Mouse (Mus musculus): ENCODE measurements around the gene Gm49384. TPM values are rescaled to one million over a fixed set of nuclear protein-coding genes. Genes with fewer than 3 reads are reported as not detected.

Gm49384 gene
- polyA plus RNA-seq, 1 experiment from 2014 or later, result 15.3 TPM

GRCm38 (mm10) chr12:69192637-69193036, 11.4 kb downstream of the Gm49384 start:
- no peak for ATAC-seq (ENCODE audit: low read depth)
- Histone ChIP-seq H3K9me3 (replicated peaks; ENCODE audit: control insufficient read depth, low read length) (no peaks in the 10 kb centered on the region), H3K4me1 (ENCODE audit: control insufficient read depth, low read depth, low read length) (peaks cover 7% of the 10 kb centered on the region), H3K4me2 (ENCODE audit: low read depth, low read length) (no peak overlapping the region), H3K27ac (ENCODE audit: low read length) (no peak overlapping the region), H3K36me3 (ENCODE audit: control insufficient read depth, insufficient read depth) (peaks cover 20% of the 10 kb centered on the region), H3K9ac (ENCODE audit: low read depth, low read length) (no peak overlapping the region), H3K4me3 (ENCODE audit: low read depth, low read length) (no peak overlapping the region), H3K27me3 (ENCODE audit: control insufficient read depth, insufficient read depth, low read depth, low read length) (no peaks in the 10 kb centered on the region)
- WGBS (ENCODE audit: insufficient replicate concordance), result 73% methylated on average over 2 of the region's 2 CpGs

GRCm38 (mm10) chr12:69191396-69191795, 12.7 kb downstream of the Gm49384 start:
- peaks cover 15% of the 10 kb centered on the region for H3K4me1 ChIP-seq (ENCODE audit: control insufficient read depth, low read depth, low read length)
- H3K27me3 ChIP-seq (ENCODE audit: control insufficient read depth, insufficient read depth, low read depth, low read length), result no peaks in the 10 kb centered on the region
- 78% methylated on average over 5 of the region's 5 CpGs for WGBS (ENCODE audit: insufficient replicate concordance)
- peaks cover 20% of the 10 kb centered on the region for H3K36me3 ChIP-seq (ENCODE audit: control insufficient read depth, insufficient read depth)
- no peak overlapping the region for H3K4me2 ChIP-seq (ENCODE audit: low read depth, low read length)
- H3K4me3 ChIP-seq (ENCODE audit: low read depth, low read length), result no peak overlapping the region
- no peaks in the 10 kb centered on the region for H3K9me3 ChIP-seq (replicated peaks; ENCODE audit: control insufficient read depth, low read length)
- H3K27ac ChIP-seq (ENCODE audit: low read length), result no peak overlapping the region
- ATAC-seq (ENCODE audit: low read depth), result no peak
- H3K9ac ChIP-seq (ENCODE audit: low read depth, low read length), result no peak overlapping the region

DNA sequence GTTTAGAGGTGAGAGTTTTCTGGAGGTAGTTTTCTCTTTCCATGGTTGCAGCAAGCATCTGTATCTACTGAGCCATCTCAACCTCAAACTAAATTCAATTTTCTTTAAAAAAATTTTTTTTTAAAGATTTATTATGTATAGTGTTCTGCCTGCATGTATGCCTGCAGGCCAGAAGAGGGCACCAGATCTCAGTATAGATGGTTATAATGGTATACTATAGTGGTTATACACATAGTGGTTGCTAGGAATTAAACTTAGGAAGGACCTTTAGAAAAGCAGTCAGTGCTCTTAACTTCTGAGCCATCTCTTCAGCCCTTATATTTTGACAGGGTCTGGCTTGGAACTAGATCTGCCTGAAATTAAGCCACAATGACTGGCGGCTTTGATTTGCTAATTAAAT, 13.5 kb downstream of the Gm49384 start:
- Histone ChIP-seq H3K36me3 (ENCODE audit: control insufficient read depth, insufficient read depth) (peaks cover 20% of the 10 kb centered on the region), H3K9ac (ENCODE audit: low read depth, low read length) (no peak overlapping the region), H3K4me2 (ENCODE audit: low read depth, low read length) (no peak overlapping the region), H3K27ac (ENCODE audit: low read length) (no peak overlapping the region), H3K9me3 (replicated peaks; ENCODE audit: control insufficient read depth, low read length) (no peaks in the 10 kb centered on the region), H3K27me3 (ENCODE audit: control insufficient read depth, insufficient read depth, low read depth, low read length) (no peaks in the 10 kb centered on the region), H3K4me1 (ENCODE audit: control insufficient read depth, low read depth, low read length) (peaks cover 17% of the 10 kb centered on the region), H3K4me3 (ENCODE audit: low read depth, low read length) (no peak overlapping the region)
- 86% methylated on average over 1 of the region's 1 CpGs for WGBS (ENCODE audit: insufficient replicate concordance)
- ATAC-seq (ENCODE audit: low read depth), result no peak

GRCm38 (mm10) chr12:69190074-69190473, 14.0 kb downstream of the Gm49384 start:
- H3K36me3 ChIP-seq (ENCODE audit: control insufficient read depth, insufficient read depth), result peaks cover 20% of the 10 kb centered on the region
- no peaks in the 10 kb centered on the region for H3K27me3 ChIP-seq (ENCODE audit: control insufficient read depth, insufficient read depth, low read depth, low read length)
- H3K4me2 ChIP-seq (ENCODE audit: low read depth, low read length), result no peak overlapping the region
- H3K4me1 ChIP-seq (ENCODE audit: control insufficient read depth, low read depth, low read length), result peaks cover 20% of the 10 kb centered on the region
- H3K4me3 ChIP-seq (ENCODE audit: low read depth, low read length), result no peak overlapping the region
- H3K27ac ChIP-seq (ENCODE audit: low read length), result no peak overlapping the region
- ATAC-seq (ENCODE audit: low read depth), result no peak
- WGBS (ENCODE audit: insufficient replicate concordance), result 81% methylated on average over 9 of the region's 9 CpGs
- no peak overlapping the region for H3K9ac ChIP-seq (ENCODE audit: low read depth, low read length)
- no peaks in the 10 kb centered on the region for H3K9me3 ChIP-seq (replicated peaks; ENCODE audit: control insufficient read depth, low read length)

GRCm38 (mm10) chr12:69186811-69187471, 17.1 kb downstream of the Gm49384 start:
- H3K9ac ChIP-seq (ENCODE audit: low read depth, low read length), result no peak overlapping the region
- H3K4me3 ChIP-seq (ENCODE audit: low read depth, low read length), result no peak overlapping the region
- peaks cover 23% of the 10 kb centered on the region for H3K4me1 ChIP-seq (ENCODE audit: control insufficient read depth, low read depth, low read length)
- no peaks in the 10 kb centered on the region for H3K27me3 ChIP-seq (ENCODE audit: control insufficient read depth, insufficient read depth, low read depth, low read length)
- H3K27ac ChIP-seq (ENCODE audit: low read length), result 0 out of 2 replicates have a peak overlapping the region, but pooled peaks have one; percentile 9
- WGBS (ENCODE audit: insufficient replicate concordance), result 54% methylated on average over 5 of the region's 5 CpGs
- H3K36me3 ChIP-seq (ENCODE audit: control insufficient read depth, insufficient read depth), result peaks cover 21% of the 10 kb centered on the region
- no peak for ATAC-seq (ENCODE audit: low read depth)
- H3K9me3 ChIP-seq (replicated peaks; ENCODE audit: control insufficient read depth, low read length), result no peaks in the 10 kb centered on the region
- H3K4me2 ChIP-seq (ENCODE audit: low read depth, low read length), result peak overlapping the region; percentile 21

GRCm38 (mm10) chr12:69185371-69185770, 18.7 kb downstream of the Gm49384 start:
- peak overlapping the region; percentile 96 for H3K4me3 ChIP-seq (ENCODE audit: low read depth, low read length)
- no peaks in the 10 kb centered on the region for H3K27me3 ChIP-seq (ENCODE audit: control insufficient read depth, insufficient read depth, low read depth, low read length)
- H3K36me3 ChIP-seq (ENCODE audit: control insufficient read depth, insufficient read depth), result peaks cover 17% of the 10 kb centered on the region

GRCm38 (mm10) chr12:69184342-69185295, 19.4 kb downstream of the Gm49384 start:
- H3K4me3 ChIP-seq (ENCODE audit: low read depth, low read length), result peak overlapping the region; percentile 96
- under 1% methylated on average over 86 of the region's 86 CpGs for whole genome bisulfite sequencing (ENCODE audit: insufficient replicate concordance)
- peak overlapping the region; percentile 94 for H3K27ac ChIP-seq (ENCODE audit: low read length)
- H3K36me3 ChIP-seq (ENCODE audit: control insufficient read depth, insufficient read depth), result peaks cover 11% of the 10 kb centered on the region
- no peaks in the 10 kb centered on the region for H3K9me3 ChIP-seq (replicated peaks; ENCODE audit: control insufficient read depth, low read length)
- no peaks in the 10 kb centered on the region for H3K27me3 ChIP-seq (ENCODE audit: control insufficient read depth, insufficient read depth, low read depth, low read length)
- H3K4me2 ChIP-seq (ENCODE audit: low read depth, low read length), result peak overlapping the region; percentile 97
- peak overlapping the region; percentile 94 for H3K9ac ChIP-seq (ENCODE audit: low read depth, low read length)
- ATAC-seq (ENCODE audit: low read depth), result peak; percentile 43
- H3K4me1 ChIP-seq (ENCODE audit: control insufficient read depth, low read depth, low read length), result peaks cover 23% of the 10 kb centered on the region

More at GRCm38 (mm10) chr12:69185371-69185770, 18.7 kb downstream of the Gm49384 start:
- peak overlapping the region; percentile 94 for H3K27ac ChIP-seq (ENCODE audit: low read length)
- no peak for ATAC-seq (ENCODE audit: low read depth)
- H3K9me3 ChIP-seq (replicated peaks; ENCODE audit: control insufficient read depth, low read length), result no peaks in the 10 kb centered on the region
- peak overlapping the region; percentile 94 for H3K9ac ChIP-seq (ENCODE audit: low read depth, low read length)
- WGBS (ENCODE audit: insufficient replicate concordance), result 32% methylated on average over 7 of the region's 7 CpGs
- peak overlapping the region; percentile 97 for H3K4me2 ChIP-seq (ENCODE audit: low read depth, low read length)
- peaks cover 23% of the 10 kb centered on the region for H3K4me1 ChIP-seq (ENCODE audit: control insufficient read depth, low read depth, low read length)

GRCm38 (mm10) chr12:69183583-69184308, 20.3 kb downstream of the Gm49384 start, which contains the start of the genes Rpl36al and Mgat2:
Gene Rpl36al (minus strand): TSS chr12:69184083.
Gene Mgat2 (plus strand): TSS chr12:69184157.
- H3K9ac ChIP-seq (ENCODE audit: low read depth, low read length), result peak within 1 kb of the TSS; percentile 94
- peak within 1 kb of the TSS; percentile 96 for H3K4me3 ChIP-seq (ENCODE audit: low read depth, low read length)
- peak; percentile 98 for ATAC-seq (ENCODE audit: low read depth)
- under 1% methylated on average over 84 of the region's 84 CpGs for WGBS (ENCODE audit: insufficient replicate concordance)
- H3K4me2 ChIP-seq (ENCODE audit: low read depth, low read length), result peak within 1 kb of the TSS; percentile 97
- peaks cover 23% of the 10 kb centered on the region for H3K4me1 ChIP-seq (ENCODE audit: control insufficient read depth, low read depth, low read length)
- H3K27me3 ChIP-seq (ENCODE audit: control insufficient read depth, insufficient read depth, low read depth, low read length), result no peaks in the 10 kb centered on the region
- H3K9me3 ChIP-seq (replicated peaks; ENCODE audit: control insufficient read depth, low read length), result no peaks in the 10 kb centered on the region
- H3K27ac ChIP-seq (ENCODE audit: low read length), result peak within 1 kb of the TSS; percentile 94
- H3K36me3 ChIP-seq (ENCODE audit: control insufficient read depth, insufficient read depth), result peaks cover 14% of the 10 kb centered on the region

Data from liver, embryonic 16.5 days (tissue).